Mouse (Mus musculus) cerebellum, adult 8-10 months (tissue): Measurements from ENCODE around the gene Gm20388.

Experiments used
- DNase-seq: peaks from one replicate; pipeline ENCODE4 v3.0.0; 2022

Gm20388 gene

GRCm38 (mm10) chr8:122778703-122779239 is 2868.1 kb downstream of the Gm20388 start:
- DNase-seq = no peak

- DNase-seq = no peak
These were observed 2868.6 kb downstream of the Gm20388 start for GRCm38 (mm10) chr8:122779255-122779654.

GRCm38 (mm10) chr8:122784756-122785155 is 2874.1 kb downstream of the Gm20388 start:
- no peak for DNase-seq

GRCm38 (mm10) chr8:122789796-122790195 is 2879.2 kb downstream of the Gm20388 start:
- DNase-seq = no peak

GRCm38 (mm10) chr8:122793375-122794174 is 2882.9 kb downstream of the Gm20388 start:
- peak; percentile 65 for DNase-seq

GRCm38 (mm10) chr8:122794175-122794454 is 2883.5 kb downstream of the Gm20388 start:
- no peak for DNase-seq

- no peak for DNase-seq
These were observed 2893.5 kb downstream of the Gm20388 start for GRCm38 (mm10) chr8:122803906-122804761.

GRCm38 (mm10) chr8:122805349-122805748 is 2894.7 kb downstream of the Gm20388 start:
- DNase-seq = peak; percentile 58

GRCm38 (mm10) chr8:122806956-122807538 is 2896.4 kb downstream of the Gm20388 start:
- DNase-seq = no peak

- no peak for DNase-seq
These were observed 2897.3 kb downstream of the Gm20388 start for GRCm38 (mm10) chr8:122807907-122808306.

- DNase-seq = no peak
These were observed 2899.7 kb downstream of the Gm20388 start for GRCm38 (mm10) chr8:122810376-122810775.

- no peak for DNase-seq
These were observed 2901.3 kb downstream of the Gm20388 start for GRCm38 (mm10) chr8:122811870-122812494.

- DNase-seq = no peak
These were observed 2902.1 kb downstream of the Gm20388 start for GRCm38 (mm10) chr8:122812610-122813250.

- no peak for DNase-seq
These were observed 2904.0 kb downstream of the Gm20388 start for GRCm38 (mm10) chr8:122814608-122815007.

GRCm38 (mm10) chr8:122816965-122817364 is 2906.3 kb downstream of the Gm20388 start:
- DNase-seq = no peak

GRCm38 (mm10) chr8:122817724-122818496 is 2907.3 kb downstream of the Gm20388 start:
- no peak for DNase-seq

- DNase-seq = no peak
These were observed 2909.1 kb downstream of the Gm20388 start for GRCm38 (mm10) chr8:122819776-122820175.

GRCm38 (mm10) chr8:122824571-122824970 is 2913.9 kb downstream of the Gm20388 start:
- DNase-seq = peak; percentile 73

GRCm38 (mm10) chr8:122824986-122825385 is 2914.3 kb downstream of the Gm20388 start:
- DNase-seq = no peak

GRCm38 (mm10) chr8:122825408-122825807 is 2914.8 kb downstream of the Gm20388 start:
- no peak for DNase-seq

GRCm38 (mm10) chr8:122829396-122829795 is 2918.8 kb downstream of the Gm20388 start:
- DNase-seq = no peak
